Mouse (Mus musculus) ES-E14 (cell line): ENCODE data around the gene Cntn4.

Experiments used
- CHD2 ChIP-seq: IDR thresholded peaks from 2 replicates; pipeline ENCODE4 v1.6.1; 2014; ENCODE audit warnings: mild to moderate bottlenecking, low read depth, low read length, inconsistent platforms
- HCFC1 ChIP-seq: IDR thresholded peaks from 2 replicates; pipeline ENCODE4 v1.6.1; 2012; ENCODE audit warnings: low read length, inconsistent platforms, borderline replicate concordance; ENCODE audit not compliant: insufficient read depth
- MAFK ChIP-seq: IDR thresholded peaks from 2 replicates; pipeline ENCODE4 v1.6.1; 2014; ENCODE audit warnings: mild to moderate bottlenecking, low read depth, low read length, inconsistent platforms; ENCODE audit not compliant: insufficient read depth
- ZC3H11A ChIP-seq: IDR thresholded peaks from 2 replicates; pipeline ENCODE4 v1.6.1; 2012; ENCODE audit warnings: low read depth, mild to moderate bottlenecking, inconsistent platforms, low read length, borderline replicate concordance
- ZNF384 ChIP-seq: IDR thresholded peaks from 2 replicates; pipeline ENCODE4 v1.6.1; 2012; ENCODE audit warnings: low read depth, low read length, inconsistent platforms

DNA sequence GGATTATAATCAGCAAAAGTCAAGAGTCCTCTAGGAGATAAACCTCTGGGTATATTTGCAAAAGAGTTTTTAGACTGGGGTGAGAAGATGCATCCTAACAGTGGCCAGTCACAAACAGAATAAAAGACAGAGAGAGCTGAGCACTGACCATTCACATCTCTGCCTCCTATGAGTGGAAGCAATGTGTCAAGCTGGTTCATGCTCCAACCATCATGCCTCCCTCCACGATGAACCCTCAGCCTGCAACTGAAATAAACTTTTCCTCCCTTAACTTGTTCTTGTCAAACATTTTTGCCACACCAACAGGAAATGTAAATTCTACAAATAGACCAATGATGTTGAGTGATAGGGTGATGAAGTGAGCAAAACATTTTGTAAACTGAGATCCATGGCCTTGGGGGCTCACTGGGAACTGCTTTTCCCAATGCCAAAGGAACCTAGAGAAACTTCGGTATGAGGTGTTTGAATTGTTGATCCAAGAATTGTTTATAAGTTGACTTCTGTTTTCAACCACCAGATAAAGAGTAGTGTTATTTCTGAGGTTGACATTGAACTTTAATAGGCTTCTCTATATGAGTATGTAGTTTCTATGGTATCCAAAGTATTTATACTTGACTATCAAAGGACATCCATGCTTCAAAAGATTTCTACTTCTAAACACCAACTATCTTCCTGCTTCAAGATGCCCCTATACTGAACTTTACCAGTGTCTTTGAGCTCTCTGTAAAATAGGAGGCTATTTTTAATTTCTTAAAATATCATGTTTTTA, 794.6 kb downstream of the Cntn4 start:
- no peak for TF ChIP-seq CHD2
- no peak for TF ChIP-seq ZNF384
- no peak for TF ChIP-seq MAFK
- no peak for TF ChIP-seq HCFC1
- TF ChIP-seq ZC3H11A, result no peak
